Mouse (Mus musculus) E14TG2a.4 (cell line): ENCODE measurements around the gene Epn3.

Source experiments
- H3K27me3 ChIP-seq: 2 replicates; pipeline ENCODE4 v1.6.1; 2014; ENCODE audit warnings: low read length, control low read depth; ENCODE audit not compliant: insufficient read depth
- H3K36me3 ChIP-seq: 2 replicates; pipeline ENCODE4 v1.6.1; 2014; ENCODE audit warnings: low read length, control low read depth; ENCODE audit not compliant: insufficient read depth
- H3K4me1 ChIP-seq: replicated peaks from 2 replicates; pipeline ENCODE4 v1.6.1; 2014; ENCODE audit warnings: low read depth, low read length, control low read depth
- H3K4me3 ChIP-seq: replicated peaks from 2 replicates; pipeline ENCODE4 v1.5.1; 2014; ENCODE audit warnings: mild to moderate bottlenecking, low read length
- H3K9me3 ChIP-seq: 2 replicates; pipeline ENCODE4 v1.6.1; 2014; ENCODE audit warnings: low read length, control low read depth
- CTCF ChIP-seq: conservative IDR thresholded peaks from 2 replicates; pipeline ENCODE4 v1.5.1; 2014; ENCODE audit warnings: low read length
- NANOG ChIP-seq: IDR thresholded peaks from 2 replicates; pipeline ENCODE4 v1.6.1; 2014; ENCODE audit warnings: borderline replicate concordance, low read length, mixed read lengths
- POU5F1 ChIP-seq: IDR thresholded peaks from 2 replicates; pipeline ENCODE4 v1.6.1; 2014; ENCODE audit warnings: low read length, borderline replicate concordance

The Epn3 gene

GRCm38 (mm10) chr11:94508976-94509375 is 9.2 kb upstream of the Epn3 start:
- H3K9me3 ChIP-seq: no peaks in the 10 kb centered on the region
- no peak overlapping the region for H3K4me3 ChIP-seq
- no peaks in the 10 kb centered on the region for H3K36me3 ChIP-seq
- peaks cover 43% of the 10 kb centered on the region for H3K27me3 ChIP-seq
- no peaks in the 10 kb centered on the region for H3K4me1 ChIP-seq
- TF ChIP-seq POU5F1 (no peak), CTCF (no peak), NANOG (no peak)

- H3K4me3 ChIP-seq: no peak overlapping the region
- H3K27me3 ChIP-seq: peaks cover 90% of the 10 kb centered on the region
- no peak for TF ChIP-seq POU5F1
- no peak for TF ChIP-seq NANOG
- TF ChIP-seq CTCF: no peak
- peaks cover 31% of the 10 kb centered on the region for H3K4me1 ChIP-seq
- no peaks in the 10 kb centered on the region for H3K9me3 ChIP-seq
- no peaks in the 10 kb centered on the region for H3K36me3 ChIP-seq
These were observed 1.7 kb upstream of the Epn3 start for GRCm38 (mm10) chr11:94501482-94501881.

- Histone ChIP-seq H3K4me1 (peaks cover 40% of the 10 kb centered on the region), H3K4me3 (no peak overlapping the region; the same call in 1 of the 2 replicates), H3K36me3 (no peaks in the 10 kb centered on the region), H3K27me3 (peaks cover 90% of the 10 kb centered on the region), H3K9me3 (no peaks in the 10 kb centered on the region)
- TF ChIP-seq NANOG (no peak), CTCF (no peak), POU5F1 (no peak)
These were observed 588 bp upstream of the Epn3 start for GRCm38 (mm10) chr11:94500362-94500761.

GRCm38 (mm10) chr11:94499035-94499434 is 739 bp downstream of the Epn3 start:
- Histone ChIP-seq H3K36me3 (no peaks in the 10 kb centered on the region), H3K4me1 (peaks cover 46% of the 10 kb centered on the region), H3K27me3 (peaks cover 92% of the 10 kb centered on the region), H3K9me3 (no peaks in the 10 kb centered on the region), H3K4me3 (no peak overlapping the region)
- TF ChIP-seq CTCF (no peak), POU5F1 (no peak), NANOG (no peak)

- Histone ChIP-seq H3K4me1 (peaks cover 46% of the 10 kb centered on the region), H3K9me3 (no peaks in the 10 kb centered on the region), H3K27me3 (peaks cover 93% of the 10 kb centered on the region), H3K36me3 (no peaks in the 10 kb centered on the region), H3K4me3 (peak overlapping the region; percentile 41; the same call in 1 of the 2 replicates)
- TF ChIP-seq NANOG: no peak
- TF ChIP-seq POU5F1: no peak
- no peak for TF ChIP-seq CTCF
These were observed 1.4 kb downstream of the Epn3 start for GRCm38 (mm10) chr11:94498093-94498996.

GRCm38 (mm10) chr11:94495415-94495814 is 4.4 kb downstream of the Epn3 start:
- Histone ChIP-seq H3K9me3 (no peaks in the 10 kb centered on the region), H3K4me3 (no peak overlapping the region), H3K4me1 (peaks cover 54% of the 10 kb centered on the region), H3K36me3 (no peaks in the 10 kb centered on the region), H3K27me3 (peaks cover 94% of the 10 kb centered on the region)
- no peak for TF ChIP-seq POU5F1
- no peak for TF ChIP-seq NANOG
- TF ChIP-seq CTCF: no peak

- peak overlapping the region; percentile 86 for H3K4me3 ChIP-seq
- TF ChIP-seq POU5F1 (no peak), NANOG (no peak), CTCF (no peak)
- peaks cover 94% of the 10 kb centered on the region for H3K27me3 ChIP-seq
- H3K36me3 ChIP-seq: no peaks in the 10 kb centered on the region
- no peaks in the 10 kb centered on the region for H3K9me3 ChIP-seq
- H3K4me1 ChIP-seq: peaks cover 29% of the 10 kb centered on the region
These were observed 8.1 kb downstream of the Epn3 start for GRCm38 (mm10) chr11:94491749-94492099.

GRCm38 (mm10) chr11:94491035-94491748 is 8.6 kb downstream of the Epn3 start:
- H3K9me3 ChIP-seq: no peaks in the 10 kb centered on the region
- peak overlapping the region; percentile 86 for H3K4me3 ChIP-seq
- TF ChIP-seq POU5F1 (no peak), NANOG (no peak), CTCF (no peak)
- peaks cover 26% of the 10 kb centered on the region for H3K4me1 ChIP-seq
- peaks cover 94% of the 10 kb centered on the region for H3K27me3 ChIP-seq
- no peaks in the 10 kb centered on the region for H3K36me3 ChIP-seq
